Comparison of ENCODE assay signal across 16 mouse cellular contexts in the genomic region with DNA sequence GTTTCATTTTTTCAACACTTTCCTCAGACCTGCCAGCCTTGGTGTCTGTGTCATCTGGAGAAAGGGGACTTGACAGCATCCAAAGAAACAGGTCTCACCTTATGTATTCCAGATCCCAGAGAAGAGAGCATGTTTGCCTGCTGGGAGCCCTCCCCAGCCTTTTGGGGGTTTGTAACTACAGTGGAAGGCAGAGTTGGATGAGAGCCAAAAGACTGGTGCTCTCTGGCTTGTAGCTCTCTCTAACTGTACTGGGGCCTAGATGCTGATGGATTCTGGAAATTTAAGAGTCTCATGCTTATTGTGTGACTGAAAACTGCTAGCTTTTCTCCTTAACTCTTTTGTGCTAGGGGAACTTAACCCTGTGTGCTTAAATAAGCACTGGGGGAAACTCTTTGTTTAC. TPM values are rescaled to one million over a fixed set of nuclear protein-coding genes. Genes with fewer than 3 reads are reported as not detected.
DNase-seq lines count a peak whose midpoint lies in the region; ATAC-seq and TF ChIP-seq lines count a peak whose summit lies in the region.
"Had no signal": no experiment of that assay in that cellular context is flagged by ENCODE, and none has a peak within 500 bp of the region (broad histone marks: within the 10 kb centered on the region; RNA-seq: fewer than 3 reads in every experiment).

No protein-coding gene starts in this region.

- TF ChIP-seq CTCF in midbrain, postnatal 0 days (IDR thresholded peaks at IDR 0.05) = no peak
- no peak for TF ChIP-seq CTCF in lung, adult 2 months (IDR thresholded peaks at IDR 0.05; ENCODE audit: insufficient read depth, low read length)

- H3K9ac ChIP-seq in hindbrain, embryonic 14.5 days = no peak overlapping the region
- no peak overlapping the region for H3K9ac ChIP-seq in hindbrain, embryonic 11.5 days (ENCODE audit: low read depth, low read length)
- no peak overlapping the region for H3K9ac ChIP-seq in midbrain, postnatal 0 days (replicated peaks; ENCODE audit: low read length, poor library complexity, severe bottlenecking)
- no peak overlapping the region for H3K9ac ChIP-seq in midbrain, embryonic 15.5 days
- H3K9ac ChIP-seq in embryonic facial prominence, embryonic 13.5 days = no peak overlapping the region
- H3K9ac ChIP-seq: heart, embryonic 12.5 days; liver, postnatal 0 days; midbrain, embryonic 12.5 days had no signal

- no peak for TF ChIP-seq POLR2A in lung, adult 2 months (IDR thresholded peaks at IDR 0.05; ENCODE audit: borderline replicate concordance, extremely low read depth, low read depth, low read length)

- no peak overlapping the region for H3K4me3 ChIP-seq in hindbrain, embryonic 14.5 days (replicated peaks; ENCODE audit: low read length)
- H3K4me3 ChIP-seq in hindbrain, embryonic 11.5 days (ENCODE audit: low read depth, low read length) = no peak overlapping the region
- no peak overlapping the region for H3K4me3 ChIP-seq in midbrain, postnatal 0 days (ENCODE audit: low read depth, low read length)
- H3K4me3 ChIP-seq in midbrain, embryonic 15.5 days = no peak overlapping the region
- no peak overlapping the region for H3K4me3 ChIP-seq in embryonic facial prominence, embryonic 13.5 days
- no peak overlapping the region for H3K4me3 ChIP-seq in lung, adult 2 months (replicated peaks; ENCODE audit: extremely low read depth, low read depth, low read length)
- H3K4me3 ChIP-seq: heart, embryonic 12.5 days; layer of hippocampus, adult 2 months; midbrain, embryonic 12.5 days had no signal

- no peaks in the 10 kb centered on the region for H3K4me1 ChIP-seq in hindbrain, embryonic 14.5 days (replicated peaks; ENCODE audit: control insufficient read depth, insufficient read depth, low read length)
- H3K4me1 ChIP-seq in hindbrain, embryonic 11.5 days (replicated peaks; ENCODE audit: control insufficient read depth, insufficient read depth, low read length) = no peaks in the 10 kb centered on the region
- no peaks in the 10 kb centered on the region for H3K4me1 ChIP-seq in midbrain, postnatal 0 days (ENCODE audit: insufficient read depth, low read length)
- H3K4me1 ChIP-seq in midbrain, embryonic 15.5 days = peaks cover 5% of the 10 kb centered on the region; the same call in 1 of the 2 replicates
- peaks cover 6% of the 10 kb centered on the region for H3K4me1 ChIP-seq in embryonic facial prominence, embryonic 13.5 days
- H3K4me1 ChIP-seq in lung, adult 2 months (ENCODE audit: control insufficient read depth, insufficient read depth, low read length) = no peaks in the 10 kb centered on the region
- H3K4me1 ChIP-seq: heart, embryonic 12.5 days had no signal

- no peaks in the 10 kb centered on the region for H3K36me3 ChIP-seq in hindbrain, embryonic 14.5 days (replicated peaks; ENCODE audit: control insufficient read depth, insufficient read depth)
- no peaks in the 10 kb centered on the region for H3K36me3 ChIP-seq in hindbrain, embryonic 11.5 days (ENCODE audit: control insufficient read depth, insufficient read depth, low read length)
- no peaks in the 10 kb centered on the region for H3K36me3 ChIP-seq in midbrain, postnatal 0 days (ENCODE audit: insufficient read depth, low read length)
- H3K36me3 ChIP-seq in midbrain, embryonic 15.5 days (replicated peaks) = no peaks in the 10 kb centered on the region
- no peaks in the 10 kb centered on the region for H3K36me3 ChIP-seq in embryonic facial prominence, embryonic 13.5 days
- H3K36me3 ChIP-seq: heart, embryonic 12.5 days; midbrain, embryonic 12.5 days had no signal

- ATAC-seq in hindbrain, embryonic 14.5 days (ENCODE audit: low FRiP score) = no peak
- ATAC-seq in hindbrain, embryonic 11.5 days (ENCODE audit: low FRiP score) = no peak
- no peak for ATAC-seq in midbrain, postnatal 0 days (ENCODE audit: low FRiP score)
- ATAC-seq in midbrain, embryonic 15.5 days (replicated peaks) = no peak
- ATAC-seq in embryonic facial prominence, embryonic 13.5 days (ENCODE audit: insufficient number of reproducible peaks, insufficient read depth, low FRiP score, low TSS enrichment, low read depth) = peak; percentile 43; the same call in 1 of the 2 replicates
- ATAC-seq: liver, postnatal 0 days had no signal

- no peaks in the 10 kb centered on the region for H3K27me3 ChIP-seq in hindbrain, embryonic 14.5 days (ENCODE audit: control insufficient read depth, insufficient read depth, low read length)
- no peaks in the 10 kb centered on the region for H3K27me3 ChIP-seq in hindbrain, embryonic 11.5 days (ENCODE audit: control insufficient read depth, insufficient read depth, low read length)
- H3K27me3 ChIP-seq in midbrain, postnatal 0 days (ENCODE audit: insufficient read depth, low read length) = no peaks in the 10 kb centered on the region
- no peaks in the 10 kb centered on the region for H3K27me3 ChIP-seq in midbrain, embryonic 15.5 days (replicated peaks)
- 0 out of 2 replicates have a peak, but pooled peaks cover under 1% of the 10 kb centered on the region for H3K27me3 ChIP-seq in embryonic facial prominence, embryonic 13.5 days
- H3K27me3 ChIP-seq: heart, embryonic 12.5 days had no signal

- H3K27ac ChIP-seq in hindbrain, embryonic 14.5 days = 0 out of 2 replicates have a peak overlapping the region, but pooled peaks have one; percentile 14
- no peak overlapping the region for H3K27ac ChIP-seq in hindbrain, embryonic 11.5 days (ENCODE audit: low read depth, low read length)
- no peak overlapping the region for H3K27ac ChIP-seq in midbrain, postnatal 0 days (ENCODE audit: low read depth, low read length)
- H3K27ac ChIP-seq in midbrain, embryonic 15.5 days = no peak overlapping the region
- H3K27ac ChIP-seq in embryonic facial prominence, embryonic 13.5 days = no peak overlapping the region
- H3K27ac ChIP-seq: layer of hippocampus, adult 2 months; midbrain, embryonic 12.5 days had no signal

- H3K9me3 ChIP-seq in hindbrain, embryonic 14.5 days (ENCODE audit: control insufficient read depth, low read length) = 0 out of 2 replicates have a peak, but pooled peaks cover 4% of the 10 kb centered on the region
- no peaks in the 10 kb centered on the region for H3K9me3 ChIP-seq in hindbrain, embryonic 11.5 days (ENCODE audit: control insufficient read depth, low read length)
- H3K9me3 ChIP-seq in midbrain, postnatal 0 days (ENCODE audit: low read length) = no peaks in the 10 kb centered on the region
- no peaks in the 10 kb centered on the region for H3K9me3 ChIP-seq in midbrain, embryonic 15.5 days
- H3K9me3 ChIP-seq in embryonic facial prominence, embryonic 13.5 days = 0 out of 2 replicates have a peak, but pooled peaks cover 3% of the 10 kb centered on the region
- H3K9me3 ChIP-seq: midbrain, embryonic 12.5 days had no signal

- DNase-seq in hindbrain, embryonic 14.5 days (ENCODE audit: low spot score) = peak; percentile 63
- no peak for DNase-seq in hindbrain, embryonic 11.5 days (ENCODE audit: low spot score)
- DNase-seq in midbrain, postnatal 0 days (ENCODE audit: low spot score) = peak; percentile 68
- DNase-seq in ovary, postnatal 10 days (ENCODE audit: low spot score) = no peak
- no peak for DNase-seq in lung, adult 2 months
- DNase-seq: heart, postnatal 36 days; liver, postnatal 0 days; lung, postnatal 4 days; thymus, adult 2 months had no signal

- no peak overlapping the region for H3K4me2 ChIP-seq in hindbrain, embryonic 14.5 days (replicated peaks)
- no peak overlapping the region for H3K4me2 ChIP-seq in hindbrain, embryonic 11.5 days (replicated peaks; ENCODE audit: low read depth, low read length)
- no peak overlapping the region for H3K4me2 ChIP-seq in midbrain, postnatal 0 days (ENCODE audit: low read depth, low read length, poor library complexity, severe bottlenecking)
- no peak overlapping the region for H3K4me2 ChIP-seq in midbrain, embryonic 15.5 days
- no peak overlapping the region for H3K4me2 ChIP-seq in embryonic facial prominence, embryonic 13.5 days
- H3K4me2 ChIP-seq: heart, embryonic 12.5 days; midbrain, embryonic 12.5 days had no signal

RNA-seq across cellular contexts. Expression of gene Ccdc60, which starts 47.4 kb away (rescaled TPM):
- polyA plus RNA-seq in hindbrain, embryonic 14.5 days (2014; fragmentation: Nextera tagmentation; extraction: Ambion mirVana) = 2.7 and 3.1 TPM in 2 replicates
- 2.0 and 2.2 TPM in 2 replicates for polyA plus RNA-seq in hindbrain, embryonic 11.5 days (2014; fragmentation: Nextera tagmentation; extraction: Ambion mirVana)
- 1.8 and 2.2 TPM in 2 replicates for total RNA-seq in midbrain, postnatal 0 days (2014; rRNA removed)
- 2.5 and 2.6 TPM in 2 replicates for polyA plus RNA-seq in midbrain, postnatal 0 days (2015; fragmentation: Nextera tagmentation; extraction: Ambion mirVana)
- polyA plus RNA-seq in midbrain, embryonic 15.5 days (2015; fragmentation: Nextera tagmentation; extraction: Ambion mirVana) = 2.6 and 3.1 TPM in 2 replicates
- polyA plus RNA-seq in embryonic facial prominence, embryonic 13.5 days (2015; fragmentation: Nextera tagmentation; extraction: Ambion mirVana) = 0.94 and 1.3 TPM in 2 replicates
- 1.4 and 1.5 TPM in 2 replicates for polyA plus RNA-seq in lung, adult 2 months (2012; rRNA removed)
- total RNA-seq: gastrocnemius, adult 18-20 months; granulocyte monocyte progenitor cell, adult 5-6 weeks; heart, postnatal 36 days had no signal
- polyA plus RNA-seq: liver, postnatal 0 days had no signal

Comparison
In these comparisons a context has a peak if more than half of its experiments do, and no peak if none do; other contexts are left out.
1. DNase-seq: peak in hindbrain, embryonic 14.5 days (single experiment) and midbrain, postnatal 0 days (single experiment); none in hindbrain, embryonic 11.5 days (single experiment), ovary, postnatal 10 days (single experiment) and lung, adult 2 months (single experiment).